Mouse (Mus musculus) embryonic facial prominence, embryonic 12.5 days (tissue): Measurements from ENCODE around the gene Nos1ap. TPM values are rescaled to one million over a fixed set of nuclear protein-coding genes. Genes with fewer than 3 reads are reported as not detected.

ENCODE experiments used
- ATAC-seq: fragments of 200-750 bp; cut with Nextera tagmentation; 2 replicates; pipeline ENCODE4 v1.8.0; 2017; ENCODE audit not compliant: insufficient number of reproducible peaks, insufficient read depth, low FRiP score, low TSS enrichment
- H3K27ac ChIP-seq: fragments of 300-500 bp; sonication (generic); 2 replicates; pipeline ENCODE4 v1.5.1; 2016; ENCODE audit warnings: mild to moderate bottlenecking
- H3K27me3 ChIP-seq: fragments of 300-500 bp; sonication (generic); 2 replicates; pipeline ENCODE4 v1.6.1; 2016; ENCODE audit warnings: mild to moderate bottlenecking, moderate library complexity
- H3K36me3 ChIP-seq: fragments of 300-500 bp; sonication (generic); 2 replicates; pipeline ENCODE4 v1.6.1; 2016; ENCODE audit warnings: mild to moderate bottlenecking
- H3K4me1 ChIP-seq: fragments of 300-500 bp; sonication (generic); 2 replicates; pipeline ENCODE4 v1.6.1; 2016
- H3K4me2 ChIP-seq: fragments of 300-500 bp; sonication (generic); replicated peaks from 2 replicates; pipeline ENCODE4 v1.6.1; 2016; ENCODE audit warnings: mild to moderate bottlenecking, moderate library complexity
- H3K4me3 ChIP-seq: fragments of 300-500 bp; sonication (generic); 2 replicates; pipeline ENCODE4 v1.5.1; 2016; ENCODE audit warnings: mild to moderate bottlenecking
- H3K9ac ChIP-seq: fragments of 300-500 bp; sonication (generic); 2 replicates; pipeline ENCODE4 v1.6.1; 2016; ENCODE audit warnings: mild to moderate bottlenecking, moderate library complexity
- H3K9me3 ChIP-seq: fragments of 300-500 bp; sonication (generic); 2 replicates; pipeline ENCODE4 v1.6.1; 2016; ENCODE audit warnings: mild to moderate bottlenecking, moderate library complexity
- WGBS: fragments of 180-500 bp; shearing (Covaris S2); methylation state at CpG from one replicate; pipeline ENCODE4 v1.1.7; 2016; 5-methylcytosine and 5-hydroxymethylcytosine counted together
- polyA plus RNA-seq: library from polyadenylated mRNA; unstranded; fragments of >200 nt; fragmentation: Nextera tagmentation; extraction: Ambion mirVana; gene quantifications from 2 replicates; pipeline ENCODE4 v1.2.1, GENCODE M21; 2016

Nos1ap gene
- polyA plus RNA-seq, 1 experiment from 2014 or later = 10.9 TPM

GRCm38 (mm10) chr1:170610695-170611094 lies 21.0 kb upstream of the Nos1ap start:
- Histone ChIP-seq H3K9ac (no peak overlapping the region), H3K4me2 (no peak overlapping the region), H3K4me3 (no peak overlapping the region), H3K27me3 (no peaks in the 10 kb centered on the region), H3K9me3 (no peaks in the 10 kb centered on the region), H3K4me1 (0 out of 2 replicates have a peak, but pooled peaks cover 2% of the 10 kb centered on the region), H3K27ac (no peak overlapping the region), H3K36me3 (no peaks in the 10 kb centered on the region)
- no peak for ATAC-seq
- WGBS = 84% methylated on average over 3 of the region's 3 CpGs

- Histone ChIP-seq H3K4me3 (no peak overlapping the region), H3K4me2 (no peak overlapping the region), H3K27me3 (no peaks in the 10 kb centered on the region), H3K27ac (no peak overlapping the region), H3K4me1 (peaks cover 6% of the 10 kb centered on the region; the same call in 1 of the 2 replicates), H3K36me3 (no peaks in the 10 kb centered on the region), H3K9ac (no peak overlapping the region), H3K9me3 (no peaks in the 10 kb centered on the region)
- ATAC-seq = no peak
- 72% methylated on average over 3 of the region's 3 CpGs for WGBS
These were observed 20.6 kb upstream of the Nos1ap start for GRCm38 (mm10) chr1:170610289-170610688.

- no peak overlapping the region for H3K9ac ChIP-seq
- no peaks in the 10 kb centered on the region for H3K9me3 ChIP-seq
- no peak overlapping the region for H3K4me2 ChIP-seq
- no peak for ATAC-seq
- H3K4me1 ChIP-seq = peaks cover 10% of the 10 kb centered on the region; the same call in 1 of the 2 replicates
- 65% methylated on average over 7 of the region's 7 CpGs for WGBS
- no peaks in the 10 kb centered on the region for H3K36me3 ChIP-seq
- H3K27me3 ChIP-seq = no peaks in the 10 kb centered on the region
- no peak overlapping the region for H3K27ac ChIP-seq
- no peak overlapping the region for H3K4me3 ChIP-seq
These were observed 20.2 kb upstream of the Nos1ap start for GRCm38 (mm10) chr1:170609872-170610271.

- Histone ChIP-seq H3K36me3 (no peaks in the 10 kb centered on the region), H3K9ac (no peak overlapping the region), H3K27ac (no peak overlapping the region), H3K4me1 (peaks cover 11% of the 10 kb centered on the region; the same call in 1 of the 2 replicates), H3K4me3 (no peak overlapping the region), H3K9me3 (no peaks in the 10 kb centered on the region), H3K4me2 (no peak overlapping the region), H3K27me3 (no peaks in the 10 kb centered on the region)
- no peak for ATAC-seq
- 85% methylated on average over 3 of the region's 3 CpGs for WGBS
These were observed 18.9 kb upstream of the Nos1ap start for GRCm38 (mm10) chr1:170608461-170609071.

- no peak for ATAC-seq
- H3K9ac ChIP-seq = no peak overlapping the region
- no peak overlapping the region for H3K4me3 ChIP-seq
- no peak overlapping the region for H3K27ac ChIP-seq
- no peaks in the 10 kb centered on the region for H3K9me3 ChIP-seq
- H3K4me2 ChIP-seq = no peak overlapping the region
- H3K36me3 ChIP-seq = no peaks in the 10 kb centered on the region
- 84% methylated on average over 8 of the region's 8 CpGs for WGBS
- no peaks in the 10 kb centered on the region for H3K27me3 ChIP-seq
- H3K4me1 ChIP-seq = peaks cover 11% of the 10 kb centered on the region; the same call in 1 of the 2 replicates
These were observed 17.7 kb upstream of the Nos1ap start for GRCm38 (mm10) chr1:170607231-170607917.

GRCm38 (mm10) chr1:170605228-170606001 lies 15.8 kb upstream of the Nos1ap start:
- peaks cover 11% of the 10 kb centered on the region; the same call in 1 of the 2 replicates for H3K4me1 ChIP-seq
- no peak overlapping the region for H3K27ac ChIP-seq
- H3K4me3 ChIP-seq = no peak overlapping the region
- no peak for ATAC-seq
- H3K4me2 ChIP-seq = no peak overlapping the region
- no peaks in the 10 kb centered on the region for H3K36me3 ChIP-seq
- 53% methylated on average over 21 of the region's 21 CpGs for WGBS
- H3K9me3 ChIP-seq = no peaks in the 10 kb centered on the region
- H3K9ac ChIP-seq = no peak overlapping the region
- no peaks in the 10 kb centered on the region for H3K27me3 ChIP-seq

- no peak overlapping the region for H3K4me2 ChIP-seq
- no peaks in the 10 kb centered on the region for H3K27me3 ChIP-seq
- no peak for ATAC-seq
- H3K4me3 ChIP-seq = no peak overlapping the region
- no peak overlapping the region for H3K27ac ChIP-seq
- H3K4me1 ChIP-seq = no peaks in the 10 kb centered on the region
- H3K9ac ChIP-seq = no peak overlapping the region
- 0 out of 2 replicates have a peak, but pooled peaks cover 5% of the 10 kb centered on the region for H3K9me3 ChIP-seq
- H3K36me3 ChIP-seq = no peaks in the 10 kb centered on the region
- 92% methylated on average over 7 of the region's 7 CpGs for WGBS
These were observed 4.9 kb upstream of the Nos1ap start for GRCm38 (mm10) chr1:170594575-170594974.

GRCm38 (mm10) chr1:170590531-170590930 lies 870 bp upstream of the Nos1ap start:
- H3K9ac ChIP-seq = no peak overlapping the region
- no peaks in the 10 kb centered on the region; the same call in 1 of the 2 replicates for H3K36me3 ChIP-seq
- ATAC-seq = no peak
- no peaks in the 10 kb centered on the region for H3K9me3 ChIP-seq
- no peak overlapping the region for H3K4me3 ChIP-seq
- H3K4me1 ChIP-seq = peaks cover 13% of the 10 kb centered on the region
- no peak overlapping the region for H3K4me2 ChIP-seq
- H3K27me3 ChIP-seq = 0 out of 2 replicates have a peak, but pooled peaks cover 5% of the 10 kb centered on the region
- no peak overlapping the region for H3K27ac ChIP-seq
- 47% methylated on average over 4 of the region's 4 CpGs for WGBS

GRCm38 (mm10) chr1:170590041-170590360 lies 340 bp upstream of the Nos1ap start:
- Histone ChIP-seq H3K9ac (peak overlapping the region; percentile 82), H3K36me3 (no peaks in the 10 kb centered on the region; the same call in 1 of the 2 replicates), H3K4me1 (peaks cover 13% of the 10 kb centered on the region), H3K4me2 (peak overlapping the region; percentile 96), H3K9me3 (no peaks in the 10 kb centered on the region), H3K4me3 (peak overlapping the region; percentile 76), H3K27me3 (0 out of 2 replicates have a peak, but pooled peaks cover 5% of the 10 kb centered on the region), H3K27ac (no peak overlapping the region)
- 2% methylated on average over 11 of the region's 11 CpGs for WGBS
- no peak for ATAC-seq

GRCm38 (mm10) chr1:170588879-170589218 lies 812 bp downstream of the Nos1ap start:
- H3K36me3 ChIP-seq = no peaks in the 10 kb centered on the region; the same call in 1 of the 2 replicates
- no peak overlapping the region for H3K27ac ChIP-seq
- peak overlapping the region; percentile 76 for H3K4me3 ChIP-seq
- 0 out of 2 replicates have a peak, but pooled peaks cover 5% of the 10 kb centered on the region for H3K27me3 ChIP-seq
- WGBS = 3% methylated on average over 8 of the region's 8 CpGs
- no peaks in the 10 kb centered on the region for H3K9me3 ChIP-seq
- peak overlapping the region; percentile 82 for H3K9ac ChIP-seq
- peaks cover 13% of the 10 kb centered on the region for H3K4me1 ChIP-seq
- H3K4me2 ChIP-seq = peak overlapping the region; percentile 96
- ATAC-seq = no peak; the same call in 1 of the 2 replicates

GRCm38 (mm10) chr1:170588353-170588752 lies 1.3 kb downstream of the Nos1ap start:
- 32% methylated on average over 6 of the region's 6 CpGs for WGBS
- Histone ChIP-seq H3K36me3 (no peaks in the 10 kb centered on the region; the same call in 1 of the 2 replicates), H3K9me3 (no peaks in the 10 kb centered on the region), H3K4me2 (peak overlapping the region; percentile 96), H3K27me3 (0 out of 2 replicates have a peak, but pooled peaks cover 5% of the 10 kb centered on the region), H3K4me3 (peak overlapping the region; percentile 76), H3K27ac (no peak overlapping the region), H3K9ac (no peak overlapping the region), H3K4me1 (peaks cover 13% of the 10 kb centered on the region)
- no peak for ATAC-seq
